In genomic region chr3:96547389-96547960, GRCm38 (mm10) we compare ENCODE assay signal across 8 mouse cellular contexts. TPM values are rescaled to one million over a fixed set of nuclear protein-coding genes. Genes with fewer than 3 reads are reported as not detected.
DNase-seq lines count a peak whose midpoint lies in the region; ATAC-seq and TF ChIP-seq lines count a peak whose summit lies in the region.

No protein-coding gene starts in this region.

- 14% methylated on average over 14 of the region's 14 CpGs for WGBS in liver, postnatal 0 days (ENCODE audit: insufficient replicate concordance)
- 6% methylated on average over 14 of the region's 14 CpGs for WGBS in neural tube, embryonic 13.5 days

- peak; percentile 77 for ATAC-seq in erythroid progenitor cell, adult 5-6 weeks (replicated peaks; ENCODE audit: low FRiP score, poor library complexity, severe bottlenecking)
- ATAC-seq in liver, postnatal 0 days, result peak; percentile 37
- ATAC-seq in neural tube, embryonic 13.5 days (ENCODE audit: low read depth), result 0 out of 2 replicates have a peak, but pooled peaks have one; percentile 40

- no peak overlapping the region for H3K4me3 ChIP-seq in E14TG2a.4 (replicated peaks; ENCODE audit: low read length)
- H3K4me3 ChIP-seq in liver, postnatal 0 days (ENCODE audit: low read depth, low read length), result no peak overlapping the region
- no peak overlapping the region for H3K4me3 ChIP-seq in neural tube, embryonic 13.5 days

- no peaks in the 10 kb centered on the region for H3K36me3 ChIP-seq in E14TG2a.4 (ENCODE audit: insufficient read depth, low read length)
- no peaks in the 10 kb centered on the region for H3K36me3 ChIP-seq in liver, postnatal 0 days (replicated peaks; ENCODE audit: insufficient read depth, low read length)
- no peaks in the 10 kb centered on the region for H3K36me3 ChIP-seq in neural tube, embryonic 13.5 days

- TF ChIP-seq CTCF in E14TG2a.4 (conservative IDR thresholded peaks at IDR 0.05; ENCODE audit: low read length), result peak; percentile 81
- TF ChIP-seq CTCF in brain, embryonic 14.5 days (IDR thresholded peaks at IDR 0.05; ENCODE audit: borderline replicate concordance, extremely low read depth, insufficient read depth, insufficient read length), result peak; percentile 87
- TF ChIP-seq CTCF in liver, postnatal 0 days (IDR thresholded peaks at IDR 0.05; ENCODE audit: low read depth), result peak; percentile 91

- H3K9ac ChIP-seq in liver, postnatal 0 days (replicated peaks), result no peak overlapping the region
- no peak overlapping the region for H3K9ac ChIP-seq in neural tube, embryonic 13.5 days

- no peak for TF ChIP-seq POLR2A in brain, embryonic 14.5 days (IDR thresholded peaks at IDR 0.05; ENCODE audit: borderline replicate concordance, extremely low read depth, insufficient read depth, insufficient read length, poor library complexity, severe bottlenecking)

- intact Hi-C loops in heart, postnatal 10 days (cut with DNase I), result loop anchor here (1.0 to 2.0 kb wide), 4 partner anchors 33 to 161 kb away; partner anchors contain the start of gene Nudt17

- H3K9me3 ChIP-seq in E14TG2a.4 (ENCODE audit: low read length), result no peaks in the 10 kb centered on the region
- no peaks in the 10 kb centered on the region for H3K9me3 ChIP-seq in liver, postnatal 0 days (ENCODE audit: low read length)
- no peaks in the 10 kb centered on the region for H3K9me3 ChIP-seq in neural tube, embryonic 13.5 days

- peak; percentile 79 for DNase-seq in brain, embryonic 14.5 days (ENCODE audit: low read depth)
- DNase-seq in heart, postnatal 10 days, result peak; percentile 85 to 91
- DNase-seq in kidney, postnatal 4 days, result peak; percentile 90 to 91
- DNase-seq in liver, postnatal 0 days, result peak; percentile 85
- peak; percentile 71 for DNase-seq in thymus, postnatal 0 days (ENCODE audit: low spot score)

- peaks cover 5% of the 10 kb centered on the region; the same call in 1 of the 2 replicates for H3K27me3 ChIP-seq in E14TG2a.4 (ENCODE audit: insufficient read depth, low read length)
- no peaks in the 10 kb centered on the region for H3K27me3 ChIP-seq in liver, postnatal 0 days (ENCODE audit: insufficient read depth, low read length)
- H3K27me3 ChIP-seq in neural tube, embryonic 13.5 days, result 0 out of 2 replicates have a peak, but pooled peaks cover 7% of the 10 kb centered on the region

- TF ChIP-seq EP300 in liver, postnatal 0 days (IDR thresholded peaks at IDR 0.05; ENCODE audit: low read depth), result no peak

- H3K4me2 ChIP-seq in liver, postnatal 0 days (ENCODE audit: low read depth, low read length), result peak overlapping the region; percentile 26; the same call in 1 of the 2 replicates
- H3K4me2 ChIP-seq in neural tube, embryonic 13.5 days, result peak overlapping the region; percentile 36; the same call in 1 of the 2 replicates

- H3K27ac ChIP-seq in liver, postnatal 0 days (ENCODE audit: low read depth), result no peak overlapping the region
- no peak overlapping the region for H3K27ac ChIP-seq in neural tube, embryonic 13.5 days (replicated peaks)

- peaks cover 35% of the 10 kb centered on the region for H3K4me1 ChIP-seq in E14TG2a.4 (replicated peaks; ENCODE audit: low read depth, low read length)
- peaks cover 16% of the 10 kb centered on the region for H3K4me1 ChIP-seq in liver, postnatal 0 days (ENCODE audit: insufficient read depth)
- peaks cover 4% of the 10 kb centered on the region for H3K4me1 ChIP-seq in neural tube, embryonic 13.5 days (replicated peaks)

RNA-seq across cellular contexts. Expression of gene Txnip, which starts 10.3 kb away (rescaled TPM):
- 110 and 138 TPM in 2 replicates for polyA plus RNA-seq in brain, embryonic 14.5 days (2012; rRNA removed)
- total RNA-seq in erythroid progenitor cell, adult 5-6 weeks (2015; ENCODE audit: low replicate concordance), result 99.5 and 157 TPM in 2 replicates
- 59.8 and 70.0 TPM in 2 replicates for total RNA-seq in erythroid progenitor cell, adult 5-6 weeks (2017; ENCODE audit: low replicate concordance)
- total RNA-seq in heart, postnatal 10 days (2021), result 1,000 to 10,000 TPM in 1 of 2 experiments, 100 to 1,000 TPM in 1; 618 to 1,152 TPM
- polyA plus RNA-seq in liver, postnatal 0 days (2015; fragmentation: Nextera tagmentation; extraction: Ambion mirVana), result 65.3 and 72.4 TPM in 2 replicates
- polyA plus RNA-seq in neural tube, embryonic 13.5 days (2015; fragmentation: Nextera tagmentation; extraction: Ambion mirVana), result 74.7 and 78.0 TPM in 2 replicates
- polyA plus RNA-seq in thymus, postnatal 0 days (2015; fragmentation: Nextera tagmentation; extraction: Ambion mirVana), result 260 TPM in 2 replicates

RNA-seq across cellular contexts. Expression of gene Hfe2, which starts 22.5 kb away (rescaled TPM):
- polyA plus RNA-seq in brain, embryonic 14.5 days (2012; rRNA removed), result 0.58 and 0.66 TPM in 2 replicates
- not detected in 2 replicates for total RNA-seq in erythroid progenitor cell, adult 5-6 weeks (2015; ENCODE audit: low replicate concordance)
- total RNA-seq in erythroid progenitor cell, adult 5-6 weeks (2017; ENCODE audit: low replicate concordance), result not detected in 2 replicates
- total RNA-seq in heart, postnatal 10 days (2021), result 100 to 1,000 TPM; 149 to 172 TPM
- polyA plus RNA-seq in liver, postnatal 0 days (2015; fragmentation: Nextera tagmentation; extraction: Ambion mirVana), result 19.2 and 21.8 TPM in 2 replicates
- polyA plus RNA-seq in neural tube, embryonic 13.5 days (2015; fragmentation: Nextera tagmentation; extraction: Ambion mirVana), result 1.0 and 1.4 TPM in 2 replicates
- 0.13 and 0.18 TPM in 2 replicates for polyA plus RNA-seq in thymus, postnatal 0 days (2015; fragmentation: Nextera tagmentation; extraction: Ambion mirVana)

RNA-seq across cellular contexts. Expression of gene Gm16253, which starts 29.3 kb away (rescaled TPM):
- not detected in 2 replicates for polyA plus RNA-seq in brain, embryonic 14.5 days (2012; rRNA removed)
- not detected in 2 replicates for total RNA-seq in erythroid progenitor cell, adult 5-6 weeks (2015; ENCODE audit: low replicate concordance)
- not detected in 2 replicates for total RNA-seq in erythroid progenitor cell, adult 5-6 weeks (2017; ENCODE audit: low replicate concordance)
- 1 to 10 TPM; 4.9 to 5.3 TPM for total RNA-seq in heart, postnatal 10 days (2021)
- not detected in 2 replicates for polyA plus RNA-seq in liver, postnatal 0 days (2015; fragmentation: Nextera tagmentation; extraction: Ambion mirVana)
- polyA plus RNA-seq in neural tube, embryonic 13.5 days (2015; fragmentation: Nextera tagmentation; extraction: Ambion mirVana), result 1.2 and 1.8 TPM in 2 replicates
- polyA plus RNA-seq in thymus, postnatal 0 days (2015; fragmentation: Nextera tagmentation; extraction: Ambion mirVana), result 0.42 and 0.46 TPM in 2 replicates

RNA-seq across cellular contexts. Expression of gene Polr3gl, which starts 46.5 kb away (rescaled TPM):
- 30.1 and 39.1 TPM in 2 replicates for polyA plus RNA-seq in brain, embryonic 14.5 days (2012; rRNA removed)
- total RNA-seq in erythroid progenitor cell, adult 5-6 weeks (2015; ENCODE audit: low replicate concordance), result 29.2 and 32.7 TPM in 2 replicates
- total RNA-seq in erythroid progenitor cell, adult 5-6 weeks (2017; ENCODE audit: low replicate concordance), result 20.9 and 63.7 TPM in 2 replicates
- 10 to 100 TPM; 24.3 to 30.9 TPM for total RNA-seq in heart, postnatal 10 days (2021)
- 12.9 and 14.7 TPM in 2 replicates for polyA plus RNA-seq in liver, postnatal 0 days (2015; fragmentation: Nextera tagmentation; extraction: Ambion mirVana)
- polyA plus RNA-seq in neural tube, embryonic 13.5 days (2015; fragmentation: Nextera tagmentation; extraction: Ambion mirVana), result 41.0 and 42.8 TPM in 2 replicates
- polyA plus RNA-seq in thymus, postnatal 0 days (2015; fragmentation: Nextera tagmentation; extraction: Ambion mirVana), result 25.8 and 28.8 TPM in 2 replicates

RNA-seq across cellular contexts. Expression of gene Ankrd34a, which starts 49.0 kb away (rescaled TPM):
- polyA plus RNA-seq in brain, embryonic 14.5 days (2012; rRNA removed), result 9.5 and 12.4 TPM in 2 replicates
- total RNA-seq in erythroid progenitor cell, adult 5-6 weeks (2015; ENCODE audit: low replicate concordance), result not detected in 2 replicates
- not detected in 2 replicates for total RNA-seq in erythroid progenitor cell, adult 5-6 weeks (2017; ENCODE audit: low replicate concordance)
- total RNA-seq in heart, postnatal 10 days (2021), result 1 to 10 TPM; 2.0 to 5.5 TPM
- polyA plus RNA-seq in liver, postnatal 0 days (2015; fragmentation: Nextera tagmentation; extraction: Ambion mirVana), result not detected in 2 replicates
- polyA plus RNA-seq in neural tube, embryonic 13.5 days (2015; fragmentation: Nextera tagmentation; extraction: Ambion mirVana), result 11.0 and 12.6 TPM in 2 replicates
- 0.07 and 0.09 TPM in 2 replicates for polyA plus RNA-seq in thymus, postnatal 0 days (2015; fragmentation: Nextera tagmentation; extraction: Ambion mirVana)
